Mouse (Mus musculus): ENCODE measurements at regions not wholly inside any gene's neighbourhood (a gene's known extent, or its start where the extent isn't known, plus 50 kb on each side); places are given as distances from the start of the nearest gene placed in this dataset.

DNA sequence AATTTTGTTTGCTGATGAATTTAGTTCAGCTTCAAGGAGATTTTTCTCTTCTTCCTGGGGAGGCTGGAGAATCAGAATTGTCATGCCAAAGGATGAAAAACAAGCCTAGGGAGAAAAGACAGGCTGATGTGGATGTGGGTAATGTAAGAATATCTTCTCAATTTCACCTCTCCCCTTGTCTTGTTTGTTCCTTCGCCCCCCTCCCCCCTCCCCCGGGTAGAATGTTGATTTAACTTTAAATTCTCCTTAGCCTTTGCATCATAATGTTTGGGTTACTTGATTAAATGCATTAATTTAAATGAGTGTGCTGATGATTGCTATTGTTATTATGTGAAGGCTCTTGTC lies 124.1 kb downstream of the Lca5 start:
- Histone ChIP-seq H3K9ac (replicated peaks; ENCODE audit: low read depth, low read length) (no peak overlapping the region), H3K4me2 (ENCODE audit: low read depth, low read length) (no peak overlapping the region), H3K27me3 (ENCODE audit: control insufficient read depth, insufficient read depth, low read length) (no peaks in the 10 kb centered on the region), H3K36me3 (replicated peaks; ENCODE audit: control insufficient read depth, insufficient read depth, low read length) (no peaks in the 10 kb centered on the region), H3K27ac (ENCODE audit: low read depth) (no peak overlapping the region), H3K4me1 (ENCODE audit: control insufficient read depth, insufficient read depth) (no peaks in the 10 kb centered on the region), H3K9me3 (replicated peaks; ENCODE audit: control insufficient read depth, low read length) (no peaks in the 10 kb centered on the region), H3K4me3 (ENCODE audit: low read depth, low read length) (no peak overlapping the region)
- 32% methylated on average over 2 of the region's 2 CpGs for WGBS
- TF ChIP-seq CTCF (IDR thresholded peaks at IDR 0.05; ENCODE audit: low read depth), result no peak
- ATAC-seq (ENCODE audit: insufficient read depth, low read depth), result no peak
- no peak for DNase-seq (ENCODE audit: low spot score)

DNA sequence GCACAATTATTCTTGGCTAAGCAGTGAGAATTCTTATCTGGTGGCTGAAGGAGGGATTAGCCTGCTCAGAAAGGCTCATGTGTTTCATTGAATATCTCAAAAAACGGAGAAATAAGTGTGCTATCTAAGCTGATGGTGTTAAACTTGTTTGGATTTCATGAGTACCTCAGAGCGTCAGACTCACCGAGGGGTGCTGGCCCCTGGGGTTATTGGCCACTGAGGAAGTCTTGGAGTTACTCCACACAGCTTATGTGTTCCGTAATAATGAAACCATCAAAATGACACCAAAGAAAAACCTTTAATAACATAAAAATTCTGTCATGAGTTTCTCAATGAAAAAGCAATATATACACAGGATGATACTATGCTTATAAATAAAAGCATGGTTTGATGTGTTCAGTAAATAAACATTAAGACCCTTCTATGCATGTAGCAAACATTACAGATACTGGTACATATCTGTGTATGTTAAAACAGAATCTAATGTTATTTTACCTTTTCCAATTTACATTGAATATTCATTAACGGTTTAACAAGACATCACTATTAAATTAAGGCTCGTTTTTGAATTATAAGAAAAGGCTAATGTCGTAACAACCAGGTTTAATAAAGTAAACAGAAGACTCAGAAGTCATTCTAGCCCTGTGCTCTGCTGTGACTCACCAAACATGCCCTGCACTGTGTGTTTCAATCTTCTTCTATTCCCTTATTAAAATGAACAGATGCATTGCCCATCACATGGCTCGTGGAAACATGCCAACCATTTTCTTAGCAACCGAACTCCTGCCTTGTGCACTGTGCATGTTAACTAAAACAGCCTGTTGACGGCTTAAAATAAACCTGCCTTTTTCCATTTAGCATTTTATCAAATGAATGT lies 124.7 kb downstream of the Lca5 start:
- TF ChIP-seq EP300 (IDR thresholded peaks at IDR 0.05; ENCODE audit: low read depth), result no peak
- no peak for TF ChIP-seq CTCF (IDR thresholded peaks at IDR 0.05; ENCODE audit: low read depth)
- Histone ChIP-seq H3K9ac (replicated peaks; ENCODE audit: low read depth, low read length) (no peak overlapping the region), H3K27me3 (ENCODE audit: control insufficient read depth, insufficient read depth, low read length) (no peaks in the 10 kb centered on the region), H3K9me3 (replicated peaks; ENCODE audit: control insufficient read depth, low read length) (no peaks in the 10 kb centered on the region), H3K36me3 (replicated peaks; ENCODE audit: control insufficient read depth, insufficient read depth, low read length) (no peaks in the 10 kb centered on the region), H3K4me1 (ENCODE audit: control insufficient read depth, insufficient read depth) (no peaks in the 10 kb centered on the region), H3K4me2 (ENCODE audit: low read depth, low read length) (no peak overlapping the region), H3K4me3 (ENCODE audit: low read depth, low read length) (no peak overlapping the region), H3K27ac (ENCODE audit: low read depth) (no peak overlapping the region)
- DNase-seq (ENCODE audit: low spot score) (no peak), ATAC-seq (ENCODE audit: insufficient read depth, low read depth) (no peak)
- WGBS, result 53% methylated on average over 10 of the region's 10 CpGs

DNA sequence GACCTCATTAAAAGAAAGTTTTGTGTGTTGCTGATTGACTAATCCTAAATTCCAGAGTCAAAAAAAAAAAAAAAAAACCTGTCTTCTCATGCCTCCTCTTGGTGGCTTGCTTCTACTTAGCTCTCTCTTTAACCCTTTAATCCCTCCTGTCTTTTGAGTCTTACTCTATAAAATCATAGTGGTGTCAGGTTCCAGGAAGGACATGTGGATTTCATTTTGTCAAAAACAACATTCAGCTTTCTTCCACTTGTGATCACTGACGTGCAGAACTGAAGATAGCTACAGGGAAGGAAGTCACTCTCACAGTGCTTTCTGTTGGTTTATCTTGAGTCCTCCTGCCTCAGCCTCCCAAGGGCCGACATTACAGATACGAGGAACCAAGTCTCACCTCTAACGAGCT lies 132.2 kb downstream of the Lca5 start:
- no peaks in the 10 kb centered on the region for H3K4me1 ChIP-seq (ENCODE audit: control insufficient read depth, insufficient read depth)
- H3K27me3 ChIP-seq (ENCODE audit: control insufficient read depth, insufficient read depth, low read length), result peaks cover 17% of the 10 kb centered on the region; the same call in 1 of the 2 replicates
- no peak for ATAC-seq (ENCODE audit: insufficient read depth, low read depth)
- no peak for DNase-seq (ENCODE audit: low spot score)
- H3K9me3 ChIP-seq (replicated peaks; ENCODE audit: control insufficient read depth, low read length), result no peaks in the 10 kb centered on the region
- no peak overlapping the region for H3K4me2 ChIP-seq (ENCODE audit: low read depth, low read length)
- no peak for TF ChIP-seq EP300 (IDR thresholded peaks at IDR 0.05; ENCODE audit: low read depth)
- no peak for TF ChIP-seq CTCF (IDR thresholded peaks at IDR 0.05; ENCODE audit: low read depth)
- no peak overlapping the region for H3K27ac ChIP-seq (ENCODE audit: low read depth)
- no peak overlapping the region for H3K4me3 ChIP-seq (ENCODE audit: low read depth, low read length)
- 39% methylated on average over 4 of the region's 4 CpGs for WGBS
- H3K9ac ChIP-seq (replicated peaks; ENCODE audit: low read depth, low read length), result no peak overlapping the region
- no peaks in the 10 kb centered on the region for H3K36me3 ChIP-seq (replicated peaks; ENCODE audit: control insufficient read depth, insufficient read depth, low read length)

DNA sequence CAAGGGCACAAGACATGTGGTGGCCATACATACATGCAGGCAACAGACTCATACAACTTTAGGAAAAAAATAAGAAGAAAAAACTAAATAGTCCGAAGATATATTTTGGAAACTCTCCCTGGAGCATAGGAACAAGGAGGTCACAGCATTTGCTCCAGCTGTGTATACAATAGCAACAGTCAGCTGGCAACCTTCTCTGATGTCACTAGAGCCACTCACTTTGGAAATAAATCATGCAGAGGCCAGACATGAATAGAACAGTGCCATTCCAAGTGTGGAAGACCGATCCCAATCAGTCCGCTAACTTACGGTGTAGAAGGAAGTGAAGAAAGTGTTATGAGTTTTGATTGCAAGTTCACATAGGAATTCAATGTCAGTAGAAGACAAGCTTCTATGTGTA lies 132.8 kb downstream of the Lca5 start:
- DNase-seq (ENCODE audit: low spot score) (no peak), ATAC-seq (ENCODE audit: insufficient read depth, low read depth) (no peak)
- Histone ChIP-seq H3K4me1 (ENCODE audit: control insufficient read depth, insufficient read depth) (no peaks in the 10 kb centered on the region), H3K9ac (replicated peaks; ENCODE audit: low read depth, low read length) (no peak overlapping the region), H3K4me2 (ENCODE audit: low read depth, low read length) (no peak overlapping the region), H3K27ac (ENCODE audit: low read depth) (no peak overlapping the region), H3K9me3 (replicated peaks; ENCODE audit: control insufficient read depth, low read length) (no peaks in the 10 kb centered on the region), H3K4me3 (ENCODE audit: low read depth, low read length) (no peak overlapping the region), H3K27me3 (ENCODE audit: control insufficient read depth, insufficient read depth, low read length) (peaks cover 17% of the 10 kb centered on the region; the same call in 1 of the 2 replicates), H3K36me3 (replicated peaks; ENCODE audit: control insufficient read depth, insufficient read depth, low read length) (no peaks in the 10 kb centered on the region)
- WGBS, result 74% methylated on average over 4 of the region's 4 CpGs
- TF ChIP-seq CTCF (IDR thresholded peaks at IDR 0.05; ENCODE audit: low read depth), result no peak
- no peak for TF ChIP-seq EP300 (IDR thresholded peaks at IDR 0.05; ENCODE audit: low read depth)

DNA sequence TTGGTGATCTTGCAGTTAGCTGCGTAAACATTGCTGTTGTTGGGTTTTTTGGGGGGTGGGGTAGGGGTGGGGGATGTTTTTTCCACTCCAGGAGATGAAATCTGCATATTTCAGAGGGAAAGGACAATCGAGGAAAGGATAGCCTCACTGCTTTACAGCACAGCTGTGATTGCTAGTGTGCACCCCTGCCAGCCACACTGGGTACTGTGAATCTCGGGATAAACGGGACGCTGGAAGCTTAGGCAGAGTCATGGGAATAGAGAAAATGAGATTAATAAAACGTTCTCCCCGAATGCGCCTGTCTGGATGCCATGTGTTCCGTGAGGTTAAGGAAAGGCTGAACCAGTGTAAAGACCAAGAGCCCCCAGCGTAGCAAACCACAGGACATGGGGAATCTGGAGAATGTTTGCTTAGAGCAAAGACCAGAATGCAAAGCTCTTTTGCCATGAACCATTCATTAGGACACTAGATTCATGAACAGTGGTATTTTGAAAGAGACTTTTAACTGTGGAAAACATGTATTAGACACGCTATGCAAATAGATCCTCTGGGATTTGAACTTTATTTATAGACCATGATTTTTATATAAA lies 133.5 kb downstream of the Lca5 start:
- DNase-seq (ENCODE audit: low spot score) (no peak), ATAC-seq (ENCODE audit: insufficient read depth, low read depth) (no peak)
- Histone ChIP-seq H3K4me2 (ENCODE audit: low read depth, low read length) (no peak overlapping the region), H3K9ac (replicated peaks; ENCODE audit: low read depth, low read length) (no peak overlapping the region), H3K4me3 (ENCODE audit: low read depth, low read length) (no peak overlapping the region), H3K4me1 (ENCODE audit: control insufficient read depth, insufficient read depth) (no peaks in the 10 kb centered on the region), H3K27me3 (ENCODE audit: control insufficient read depth, insufficient read depth, low read length) (peaks cover 20% of the 10 kb centered on the region; the same call in 1 of the 2 replicates), H3K27ac (ENCODE audit: low read depth) (no peak overlapping the region), H3K9me3 (replicated peaks; ENCODE audit: control insufficient read depth, low read length) (no peaks in the 10 kb centered on the region), H3K36me3 (replicated peaks; ENCODE audit: control insufficient read depth, insufficient read depth, low read length) (no peaks in the 10 kb centered on the region)
- no peak for TF ChIP-seq EP300 (IDR thresholded peaks at IDR 0.05; ENCODE audit: low read depth)
- no peak for TF ChIP-seq CTCF (IDR thresholded peaks at IDR 0.05; ENCODE audit: low read depth)
- 70% methylated on average over 11 of the region's 11 CpGs for WGBS
